Mouse (Mus musculus) mature B cell (primary cell): ENCODE data around the gene Spata48.

Experiments used
- in situ Hi-C: fragments of 300-500 bp; cut with MboI; formaldehyde crosslinking; loops from 2 replicates; pipeline ENCODE4 v1.14.3; 2019

Gene Spata48

DNA sequence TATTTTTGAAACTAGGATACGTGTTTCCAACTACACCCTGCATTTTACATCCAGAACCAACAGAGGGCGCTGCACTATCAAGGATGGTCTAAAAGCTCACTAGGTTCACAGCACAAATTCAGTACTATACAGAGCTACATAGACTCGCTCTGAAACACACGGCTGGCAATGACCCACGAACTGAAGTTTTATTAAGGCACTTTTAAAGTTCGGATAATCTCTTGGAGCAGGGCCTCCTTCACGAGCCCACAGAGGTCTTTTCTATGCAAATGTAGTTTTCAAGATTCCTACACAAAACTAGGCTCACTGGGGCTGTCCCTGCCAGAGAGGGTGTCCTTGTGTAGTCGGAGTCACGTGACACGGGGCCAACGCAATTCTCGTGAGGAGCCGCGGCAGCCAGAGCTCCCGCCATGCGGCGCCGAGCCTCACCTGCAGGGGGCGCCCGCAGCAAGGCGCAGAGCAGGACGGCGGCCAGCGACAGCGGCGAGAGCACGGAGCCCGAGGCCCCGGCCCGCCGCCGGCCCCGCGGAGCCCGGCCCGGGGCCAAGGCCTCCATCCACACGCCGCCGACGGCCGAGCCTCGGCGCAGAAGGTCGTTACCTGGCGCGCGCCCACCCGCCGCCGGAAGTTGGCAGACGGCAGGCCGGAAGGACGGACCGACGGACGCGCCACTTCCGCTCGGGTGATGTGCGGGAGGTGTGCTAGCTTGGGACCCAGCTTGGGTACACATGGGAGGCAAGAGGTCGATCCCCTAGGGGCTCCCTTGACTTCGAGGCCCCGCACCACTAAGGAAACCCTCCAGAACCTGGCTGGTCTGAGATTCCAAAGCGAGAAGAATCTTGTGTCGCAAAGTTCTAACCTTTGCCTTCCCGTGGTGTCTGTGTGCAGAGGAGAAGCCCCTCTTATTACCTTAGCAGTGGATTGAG lies at the start of gene Spata48, which contains the start of gene Zpbp:
Spata48 (plus strand) TSS at position 460 of the 926 bp plus-strand sequence.
Zpbp (minus strand) TSS at position 774 of the 926 bp plus-strand sequence.
- in situ Hi-C loops = no loop called here

DNA sequence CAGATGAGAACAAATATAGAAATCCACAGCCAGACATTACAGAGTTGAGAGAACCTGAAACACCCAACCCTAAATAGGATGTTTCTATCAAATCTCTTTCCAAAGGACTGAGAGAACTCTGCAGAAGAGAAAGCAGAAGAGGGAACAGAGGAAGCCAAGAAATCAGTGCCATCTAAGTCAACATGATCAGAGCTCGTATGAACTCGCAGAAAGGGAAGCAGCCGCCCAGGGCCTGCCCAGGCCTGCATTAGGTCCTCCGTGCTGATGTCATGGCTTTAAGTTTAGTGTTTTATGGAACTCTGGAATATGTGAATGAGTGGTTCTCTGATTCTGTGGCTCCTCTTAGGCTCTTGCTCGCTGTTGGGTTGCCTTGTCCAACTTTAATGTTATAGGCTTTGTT lies 47.7 kb upstream of the Spata48 start:
- in situ Hi-C loops = no loop called here

DNA sequence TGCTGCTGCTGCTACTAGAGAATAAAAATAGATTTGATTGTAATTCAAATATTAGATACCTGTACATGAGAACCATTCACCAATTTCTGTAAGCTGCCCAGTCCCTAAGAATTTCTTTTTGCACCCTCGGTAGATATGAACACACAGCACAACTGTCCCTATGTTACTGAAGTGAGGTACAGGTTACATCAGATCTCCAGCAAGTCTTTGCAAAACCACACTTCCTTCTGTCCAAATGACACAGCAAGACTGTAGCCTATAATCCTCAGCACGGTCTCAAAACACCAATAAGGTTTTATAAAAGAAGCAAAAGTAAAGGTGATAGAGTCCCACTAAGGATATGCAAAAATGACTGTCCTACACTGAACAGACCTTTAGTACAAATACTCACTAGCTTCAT lies 44.5 kb upstream of the Spata48 start:
- in situ Hi-C loops = no loop called here

DNA sequence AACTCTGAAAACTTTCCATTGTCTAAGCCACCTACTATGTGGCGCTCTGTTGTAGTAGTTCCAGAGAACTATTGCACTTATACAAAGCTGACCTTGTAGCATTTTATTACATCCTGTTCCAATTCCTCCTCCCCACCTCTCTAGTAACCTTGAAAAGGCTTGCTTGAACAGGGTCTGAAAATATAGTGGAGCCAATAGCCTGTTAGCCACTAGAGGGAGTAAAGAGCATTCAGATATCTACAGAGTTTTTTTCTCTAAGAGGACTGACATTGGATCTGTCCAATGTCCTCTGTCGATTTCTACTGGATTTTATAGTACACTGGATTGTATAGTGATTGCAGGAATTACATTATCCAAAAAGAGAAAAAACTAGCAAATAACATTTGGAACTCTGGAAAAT lies 6.9 kb upstream of the Spata48 start:
- in situ Hi-C loops = loop anchor here (10.0 kb wide), 1 partner anchor 520 kb away; no protein-coding TSS in a partner anchor

GRCm38 (mm10) chr11:11462561-11462890 lies 632 bp downstream of the Spata48 start:
- in situ Hi-C loops = no loop called here

DNA sequence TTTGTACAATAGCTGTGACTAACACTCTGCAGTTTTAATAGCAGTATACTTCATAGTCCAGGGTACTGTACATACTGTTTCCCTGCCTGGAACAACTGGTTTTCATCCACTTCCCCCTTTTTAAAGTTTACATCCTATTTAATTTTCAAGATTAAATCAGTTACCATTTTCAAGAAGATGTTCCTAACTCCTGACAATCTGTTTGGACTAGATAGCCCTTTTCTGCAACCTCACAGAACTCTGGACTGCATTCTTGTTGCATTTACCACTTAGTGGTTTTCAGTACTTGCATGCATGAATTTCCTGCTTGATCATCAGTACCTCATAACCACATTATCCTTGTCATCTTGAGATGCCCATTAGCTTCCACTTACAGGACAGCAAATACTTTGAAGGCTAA lies 7.0 kb downstream of the Spata48 start:
- in situ Hi-C loops = no loop called here

DNA sequence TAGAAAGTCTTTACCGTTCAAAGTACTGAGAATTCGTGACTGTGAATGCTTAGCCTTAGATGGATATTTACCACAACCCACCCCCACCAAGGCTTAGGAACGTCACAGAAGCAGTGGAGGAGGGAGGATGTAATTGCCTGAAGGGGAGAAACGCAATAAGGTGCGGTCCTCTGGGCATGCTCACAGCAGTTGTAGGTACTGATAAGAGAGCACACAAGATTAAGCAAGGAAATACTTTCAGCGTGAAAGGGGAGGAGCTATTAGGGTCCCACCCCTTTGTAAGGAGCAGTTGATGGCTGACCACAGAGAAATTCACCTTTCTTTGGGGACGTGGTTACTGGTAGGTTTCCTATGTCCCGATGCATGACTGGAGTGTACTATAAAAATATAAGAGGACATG lies 22.5 kb downstream of the Spata48 start:
- in situ Hi-C loops = no loop called here

DNA sequence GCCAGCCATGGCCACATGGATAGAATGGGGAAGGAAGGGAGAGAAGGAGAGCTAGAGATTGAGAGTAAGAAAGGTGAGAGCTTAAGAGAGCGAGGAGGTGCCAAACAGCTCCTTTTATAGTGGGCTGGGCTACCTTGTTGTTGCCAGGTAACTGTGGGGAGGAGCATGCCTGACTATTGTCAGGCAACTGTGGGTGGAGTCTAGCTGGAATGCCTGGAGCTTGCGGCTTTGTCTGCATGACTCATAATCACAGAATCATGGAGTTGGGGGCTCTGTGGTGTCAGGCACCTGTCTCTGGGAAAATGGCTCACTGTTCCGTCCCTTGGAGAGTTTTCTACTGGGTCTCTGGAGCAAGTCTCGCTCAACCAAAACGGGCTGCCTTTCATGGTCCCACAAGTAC lies 30.1 kb downstream of the Spata48 start:
- in situ Hi-C loops = no loop called here

- in situ Hi-C loops = no loop called here
Measured at GRCm38 (mm10) chr11:11495697-11496096, 33.8 kb downstream of the Spata48 start.

GRCm38 (mm10) chr11:11499944-11500343 lies 38.0 kb downstream of the Spata48 start:
- in situ Hi-C loops = no loop called here

DNA sequence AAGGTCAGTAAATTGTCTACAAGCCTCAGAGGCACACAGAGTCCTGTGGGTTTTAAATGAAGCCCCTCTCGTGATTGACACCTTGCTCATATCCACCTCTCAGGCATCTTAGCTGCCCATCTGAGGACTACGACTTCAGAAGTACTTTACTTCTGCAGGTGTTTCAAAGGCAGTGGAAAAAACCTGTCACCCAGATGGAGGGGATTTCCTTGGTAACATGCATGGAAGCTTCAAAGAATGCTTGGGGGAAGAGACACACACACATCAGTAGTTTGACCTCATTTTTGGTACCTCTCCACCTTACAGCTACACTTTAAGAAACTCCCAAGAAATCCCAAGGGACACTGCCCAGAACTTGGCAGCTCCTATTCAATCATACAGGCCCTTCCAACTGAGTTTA lies 44.3 kb downstream of the Spata48 start:
- in situ Hi-C loops = no loop called here

DNA sequence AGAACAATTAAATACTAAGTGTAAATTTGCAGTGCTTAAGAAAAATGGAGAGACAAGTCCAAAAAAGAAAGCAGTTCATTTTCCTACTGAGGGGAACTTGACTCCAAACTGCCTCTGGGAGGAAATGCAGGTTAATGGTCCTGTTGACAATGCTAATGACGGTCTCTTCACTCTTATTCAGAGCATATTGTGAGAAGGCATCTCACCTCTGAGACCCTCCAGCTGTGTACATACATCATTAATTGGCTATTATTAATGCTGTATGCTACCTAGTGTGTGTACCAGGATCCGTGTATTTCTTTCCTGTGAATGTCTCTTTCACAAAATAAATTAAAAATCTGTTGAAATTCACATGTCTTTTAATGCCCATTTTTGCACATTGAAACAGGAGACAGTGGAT lies 47.5 kb downstream of the Spata48 start:
- in situ Hi-C loops = no loop called here

DNA sequence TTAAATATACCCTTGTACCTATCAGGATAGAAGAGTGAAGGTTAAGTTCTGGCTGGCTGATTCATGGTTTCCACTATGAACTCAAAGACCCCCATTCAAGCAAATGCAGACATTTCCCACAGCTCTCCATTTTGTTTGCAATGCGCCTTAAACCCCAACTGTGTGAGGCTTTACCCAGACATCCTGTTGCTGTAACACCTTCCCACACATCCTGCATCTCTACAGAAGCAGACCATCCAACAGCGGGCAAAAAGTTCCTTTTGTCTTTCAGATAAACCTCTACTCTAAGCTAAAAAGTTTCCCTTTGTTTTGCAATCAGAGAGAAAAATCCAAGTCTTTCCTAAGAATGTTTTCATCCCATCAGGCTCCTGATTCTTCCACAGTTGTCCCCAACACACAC lies 50.2 kb downstream of the Spata48 start:
- in situ Hi-C loops = no loop called here

DNA sequence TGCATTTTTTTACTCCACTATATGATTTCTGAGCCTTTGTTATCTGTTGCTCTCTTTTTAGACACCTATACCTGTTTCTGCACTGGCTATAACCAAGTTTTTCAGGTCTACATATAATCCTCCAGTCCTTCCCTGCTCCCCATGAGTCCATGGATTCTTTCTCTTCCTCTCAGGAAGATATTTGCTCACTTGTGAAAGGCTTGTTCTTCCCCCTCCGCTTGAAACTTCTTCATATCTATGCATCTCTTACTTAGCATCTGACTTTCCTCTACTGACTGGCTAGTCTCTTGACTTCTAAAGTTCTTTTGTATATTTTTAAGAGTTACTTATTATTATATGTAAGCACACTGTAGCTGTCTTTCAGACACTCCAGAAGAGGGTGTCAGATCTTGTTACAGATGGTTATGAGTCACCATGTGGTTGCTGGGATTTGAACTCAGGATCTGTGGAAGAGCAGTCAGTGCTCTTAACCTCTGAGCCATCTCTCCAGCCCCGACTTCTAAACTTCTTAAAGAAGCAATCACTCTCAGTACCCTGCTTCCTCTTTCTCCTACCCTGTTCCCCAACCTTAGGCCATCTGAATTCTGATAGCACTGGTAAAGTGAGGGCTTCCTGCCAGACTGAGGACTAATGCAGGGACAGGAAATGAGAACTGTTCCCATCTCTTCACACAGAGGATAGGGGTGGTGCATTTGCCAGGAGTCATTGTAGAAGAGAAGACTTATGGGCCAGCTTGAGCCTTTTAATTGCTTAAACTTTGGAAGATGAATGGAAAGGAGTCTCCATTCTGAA lies 51.3 kb downstream of the Spata48 start:
- in situ Hi-C loops = no loop called here

- in situ Hi-C loops = no loop called here
Measured at GRCm38 (mm10) chr11:11514920-11515319, 53.0 kb downstream of the Spata48 start.

DNA sequence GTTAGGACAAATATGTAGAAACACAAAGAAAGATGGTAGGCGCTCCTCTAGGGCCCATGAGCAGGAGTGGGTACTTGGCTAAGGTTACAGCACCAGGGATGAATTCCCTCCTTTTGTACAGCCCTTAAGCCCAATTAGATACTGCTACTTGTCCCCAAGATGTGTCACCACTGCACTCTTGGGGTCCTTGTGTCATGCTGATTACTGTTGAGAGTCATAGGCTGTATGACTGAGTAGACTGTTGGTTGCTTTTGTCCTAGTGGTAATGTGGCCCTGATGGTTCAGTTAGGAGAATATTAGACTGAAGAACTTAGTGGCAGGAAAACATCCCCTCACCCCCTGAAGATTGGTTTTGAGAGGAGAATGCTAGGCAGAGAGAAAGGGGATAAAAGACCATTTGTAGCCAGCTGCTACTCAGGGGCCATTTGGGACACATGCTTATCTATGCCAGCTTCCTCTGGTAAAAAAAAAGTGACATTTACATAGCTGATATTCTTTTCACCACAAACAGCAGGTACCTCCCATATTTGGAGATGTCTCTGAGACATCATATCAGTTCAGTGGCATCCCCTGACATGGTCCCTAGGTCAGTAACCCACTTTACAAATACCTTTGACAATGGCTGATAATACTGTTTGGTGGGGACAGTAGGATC lies 56.0 kb downstream of the Spata48 start:
- in situ Hi-C loops = no loop called here

DNA sequence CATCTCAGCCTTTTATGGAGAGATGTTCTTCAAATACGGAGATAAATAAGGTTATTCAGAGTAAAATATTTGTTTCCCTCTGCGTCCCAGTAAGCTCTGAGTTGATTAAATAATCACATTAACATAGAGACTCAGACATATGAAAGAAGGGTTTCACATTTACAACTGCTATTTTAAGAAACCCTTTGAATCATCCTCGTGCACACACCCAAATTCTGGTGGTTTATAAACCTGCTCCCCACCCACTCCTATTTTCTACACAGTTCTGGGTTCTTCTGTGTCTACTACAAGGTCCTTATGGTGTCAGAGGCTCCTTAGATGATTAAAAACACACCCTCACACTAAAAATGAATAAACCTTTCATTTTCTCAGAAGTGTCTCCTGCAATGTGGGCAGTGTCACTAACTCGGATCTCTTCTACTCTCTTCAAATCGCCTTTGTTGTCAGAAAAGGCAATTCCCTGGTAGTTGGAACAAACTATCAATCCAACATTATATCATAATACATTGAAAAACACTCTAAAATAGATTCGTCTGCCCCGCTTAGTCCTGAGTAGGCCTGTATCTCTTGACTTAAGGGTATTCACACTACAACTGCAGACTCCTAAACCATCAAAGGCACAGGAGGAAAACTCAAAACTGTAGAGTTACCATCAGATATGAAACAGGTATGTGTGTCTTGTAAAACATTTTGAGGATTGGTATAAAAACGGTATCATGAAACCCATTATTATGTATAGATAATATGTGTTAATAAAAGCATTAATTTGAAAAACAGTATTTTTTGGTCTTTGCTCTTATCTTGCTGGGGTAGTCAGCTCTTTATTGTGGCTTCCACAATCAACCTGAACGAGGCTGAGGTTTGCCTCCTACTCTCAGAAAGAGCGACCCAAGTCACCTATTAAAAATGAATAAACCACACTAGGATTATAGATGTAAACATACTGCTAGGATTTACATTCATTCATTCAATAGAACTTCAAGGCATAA lies 57.7 kb downstream of the Spata48 start:
- in situ Hi-C loops = no loop called here

- in situ Hi-C loops = no loop called here
Measured at GRCm38 (mm10) chr11:11521908-11522441, 60.1 kb downstream of the Spata48 start.

GRCm38 (mm10) chr11:11528760-11529159 lies 66.9 kb downstream of the Spata48 start:
- in situ Hi-C loops = no loop called here

DNA sequence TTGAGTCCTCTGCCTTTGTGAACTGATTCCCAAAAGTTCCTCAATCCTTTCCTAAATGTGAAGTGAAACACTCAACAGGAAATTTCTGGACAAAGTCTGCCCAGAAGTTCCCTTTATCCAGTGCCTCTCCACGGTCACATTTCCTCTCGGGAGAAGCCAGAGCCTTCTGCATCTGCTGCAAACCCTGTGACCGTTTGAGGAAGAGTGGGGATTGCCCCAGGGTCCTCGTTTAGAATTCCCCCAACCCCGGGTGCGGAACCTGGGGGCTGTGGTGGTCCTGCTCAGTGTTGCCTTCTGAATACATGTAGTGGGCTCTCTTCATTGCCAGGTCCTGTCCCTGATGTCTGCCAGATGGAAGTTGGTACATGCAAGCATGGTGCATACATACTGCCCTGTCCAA lies 67.3 kb downstream of the Spata48 start:
- in situ Hi-C loops = no loop called here

GRCm38 (mm10) chr11:11530126-11530525 lies 68.2 kb downstream of the Spata48 start:
- in situ Hi-C loops = no loop called here
